Mouse (Mus musculus): ENCODE measurements around the gene Bach2. TPM values are rescaled to one million over a fixed set of nuclear protein-coding genes. Genes with fewer than 3 reads are reported as not detected.

The Bach2 gene
- polyA plus RNA-seq, 1 experiment: 18.7 TPM

- no peaks in the 10 kb centered on the region for H3K9me3 ChIP-seq (replicated peaks; ENCODE audit: control insufficient read depth, insufficient read depth, low read length, poor library complexity, severe bottlenecking)
- H3K36me3 ChIP-seq (ENCODE audit: control insufficient read depth, insufficient read depth, low read length, poor library complexity, severe bottlenecking): no peaks in the 10 kb centered on the region
- no peaks in the 10 kb centered on the region for H3K27me3 ChIP-seq (ENCODE audit: control insufficient read depth, insufficient read depth, low read length, poor library complexity, severe bottlenecking)
- no peak overlapping the region for H3K4me3 ChIP-seq (ENCODE audit: low read depth, low read length)
- no peak overlapping the region for H3K9ac ChIP-seq (ENCODE audit: low read depth, poor library complexity, severe bottlenecking)
- no peak overlapping the region for H3K27ac ChIP-seq (ENCODE audit: insufficient read depth, low read length)
- no peaks in the 10 kb centered on the region for H3K4me1 ChIP-seq (ENCODE audit: control insufficient read depth, insufficient read depth, low read length)
- TF ChIP-seq EP300 (IDR thresholded peaks at IDR 0.05; ENCODE audit: insufficient read depth, low read depth, low read length): no peak
- TF ChIP-seq POLR2A (IDR thresholded peaks at IDR 0.05; ENCODE audit: insufficient read depth, low read length): no peak
- no peak for TF ChIP-seq CTCF (IDR thresholded peaks at IDR 0.05; ENCODE audit: low read depth, low read length)
Observed at GRCm38 (mm10) chr4:32405985-32406384, 167.4 kb downstream of the Bach2 start.

- H3K4me3 ChIP-seq (ENCODE audit: low read depth, low read length): no peak overlapping the region
- H3K4me1 ChIP-seq (ENCODE audit: control insufficient read depth, insufficient read depth, low read length): no peaks in the 10 kb centered on the region
- no peak overlapping the region for H3K9ac ChIP-seq (ENCODE audit: low read depth, poor library complexity, severe bottlenecking)
- H3K27me3 ChIP-seq (ENCODE audit: control insufficient read depth, insufficient read depth, low read length, poor library complexity, severe bottlenecking): no peaks in the 10 kb centered on the region
- no peaks in the 10 kb centered on the region for H3K36me3 ChIP-seq (ENCODE audit: control insufficient read depth, insufficient read depth, low read length, poor library complexity, severe bottlenecking)
- H3K27ac ChIP-seq (ENCODE audit: insufficient read depth, low read length): no peak overlapping the region
- no peak for TF ChIP-seq POLR2A (IDR thresholded peaks at IDR 0.05; ENCODE audit: insufficient read depth, low read length)
- TF ChIP-seq EP300 (IDR thresholded peaks at IDR 0.05; ENCODE audit: insufficient read depth, low read depth, low read length): no peak
- no peak for TF ChIP-seq CTCF (IDR thresholded peaks at IDR 0.05; ENCODE audit: low read depth, low read length)
- H3K9me3 ChIP-seq (replicated peaks; ENCODE audit: control insufficient read depth, insufficient read depth, low read length, poor library complexity, severe bottlenecking): no peaks in the 10 kb centered on the region
Observed at GRCm38 (mm10) chr4:32408535-32408934, 169.9 kb downstream of the Bach2 start.

- Histone ChIP-seq H3K9me3 (replicated peaks; ENCODE audit: control insufficient read depth, insufficient read depth, low read length, poor library complexity, severe bottlenecking) (no peaks in the 10 kb centered on the region), H3K9ac (ENCODE audit: low read depth, poor library complexity, severe bottlenecking) (no peak overlapping the region), H3K27me3 (ENCODE audit: control insufficient read depth, insufficient read depth, low read length, poor library complexity, severe bottlenecking) (no peaks in the 10 kb centered on the region), H3K27ac (ENCODE audit: insufficient read depth, low read length) (no peak overlapping the region), H3K4me3 (ENCODE audit: low read depth, low read length) (no peak overlapping the region), H3K36me3 (ENCODE audit: control insufficient read depth, insufficient read depth, low read length, poor library complexity, severe bottlenecking) (no peaks in the 10 kb centered on the region), H3K4me1 (ENCODE audit: control insufficient read depth, insufficient read depth, low read length) (no peaks in the 10 kb centered on the region)
- TF ChIP-seq CTCF (IDR thresholded peaks at IDR 0.05; ENCODE audit: low read depth, low read length): no peak
- no peak for TF ChIP-seq EP300 (IDR thresholded peaks at IDR 0.05; ENCODE audit: insufficient read depth, low read depth, low read length)
- TF ChIP-seq POLR2A (IDR thresholded peaks at IDR 0.05; ENCODE audit: insufficient read depth, low read length): no peak
Observed at GRCm38 (mm10) chr4:32409116-32409880, 170.7 kb downstream of the Bach2 start.

- no peak for TF ChIP-seq POLR2A (IDR thresholded peaks at IDR 0.05; ENCODE audit: insufficient read depth, low read length)
- no peak for TF ChIP-seq CTCF (IDR thresholded peaks at IDR 0.05; ENCODE audit: low read depth, low read length)
- no peak for TF ChIP-seq EP300 (IDR thresholded peaks at IDR 0.05; ENCODE audit: insufficient read depth, low read depth, low read length)
- Histone ChIP-seq H3K36me3 (ENCODE audit: control insufficient read depth, insufficient read depth, low read length, poor library complexity, severe bottlenecking) (no peaks in the 10 kb centered on the region), H3K4me1 (ENCODE audit: control insufficient read depth, insufficient read depth, low read length) (no peaks in the 10 kb centered on the region), H3K9me3 (replicated peaks; ENCODE audit: control insufficient read depth, insufficient read depth, low read length, poor library complexity, severe bottlenecking) (no peaks in the 10 kb centered on the region), H3K4me3 (ENCODE audit: low read depth, low read length) (no peak overlapping the region), H3K27ac (ENCODE audit: insufficient read depth, low read length) (no peak overlapping the region), H3K27me3 (ENCODE audit: control insufficient read depth, insufficient read depth, low read length, poor library complexity, severe bottlenecking) (no peaks in the 10 kb centered on the region), H3K9ac (ENCODE audit: low read depth, poor library complexity, severe bottlenecking) (no peak overlapping the region)
Observed at GRCm38 (mm10) chr4:32413063-32413462, 174.5 kb downstream of the Bach2 start.

- H3K27me3 ChIP-seq (ENCODE audit: control insufficient read depth, insufficient read depth, low read length, poor library complexity, severe bottlenecking): no peaks in the 10 kb centered on the region
- H3K27ac ChIP-seq (ENCODE audit: insufficient read depth, low read length): no peak overlapping the region
- H3K4me1 ChIP-seq (ENCODE audit: control insufficient read depth, insufficient read depth, low read length): no peaks in the 10 kb centered on the region
- no peaks in the 10 kb centered on the region for H3K36me3 ChIP-seq (ENCODE audit: control insufficient read depth, insufficient read depth, low read length, poor library complexity, severe bottlenecking)
- H3K9me3 ChIP-seq (replicated peaks; ENCODE audit: control insufficient read depth, insufficient read depth, low read length, poor library complexity, severe bottlenecking): no peaks in the 10 kb centered on the region
- H3K4me3 ChIP-seq (ENCODE audit: low read depth, low read length): no peak overlapping the region
- TF ChIP-seq CTCF (IDR thresholded peaks at IDR 0.05; ENCODE audit: low read depth, low read length) (no peak), EP300 (IDR thresholded peaks at IDR 0.05; ENCODE audit: insufficient read depth, low read depth, low read length) (no peak), POLR2A (IDR thresholded peaks at IDR 0.05; ENCODE audit: insufficient read depth, low read length) (no peak)
- no peak overlapping the region for H3K9ac ChIP-seq (ENCODE audit: low read depth, poor library complexity, severe bottlenecking)
Observed at GRCm38 (mm10) chr4:32413505-32413904, 174.9 kb downstream of the Bach2 start.

GRCm38 (mm10) chr4:32414959-32415358, 176.4 kb downstream of the Bach2 start:
- Histone ChIP-seq H3K27me3 (ENCODE audit: control insufficient read depth, insufficient read depth, low read length, poor library complexity, severe bottlenecking) (no peaks in the 10 kb centered on the region), H3K27ac (ENCODE audit: insufficient read depth, low read length) (no peak overlapping the region), H3K4me3 (ENCODE audit: low read depth, low read length) (no peak overlapping the region), H3K36me3 (ENCODE audit: control insufficient read depth, insufficient read depth, low read length, poor library complexity, severe bottlenecking) (no peaks in the 10 kb centered on the region), H3K9ac (ENCODE audit: low read depth, poor library complexity, severe bottlenecking) (no peak overlapping the region), H3K4me1 (ENCODE audit: control insufficient read depth, insufficient read depth, low read length) (no peaks in the 10 kb centered on the region), H3K9me3 (replicated peaks; ENCODE audit: control insufficient read depth, insufficient read depth, low read length, poor library complexity, severe bottlenecking) (no peaks in the 10 kb centered on the region)
- no peak for TF ChIP-seq EP300 (IDR thresholded peaks at IDR 0.05; ENCODE audit: insufficient read depth, low read depth, low read length)
